Mouse (Mus musculus): ENCODE data around the gene Spred2. TPM values are rescaled to one million over a fixed set of nuclear protein-coding genes. Genes with fewer than 3 reads are reported as not detected.
A peak's percentile ranks its signal among the peaks of the same experiment; 100 is the strongest.

Spred2 gene
- polyA plus RNA-seq, 1 experiment = 0.58 TPM

GRCm38 (mm10) chr11:19922208-19922607, 2.0 kb upstream of the Spred2 start:
- H3K4me3 ChIP-seq (replicated peaks) = no peak overlapping the region
- peaks cover 21% of the 10 kb centered on the region for H3K27me3 ChIP-seq (ENCODE audit: control insufficient read depth)
- no peaks in the 10 kb centered on the region for H3K36me3 ChIP-seq (ENCODE audit: control insufficient read depth)
- H3K4me1 ChIP-seq (ENCODE audit: control insufficient read depth) = peaks cover 53% of the 10 kb centered on the region
- H3K9me3 ChIP-seq (ENCODE audit: control insufficient read depth, low read length) = no peaks in the 10 kb centered on the region
- no peak for TF ChIP-seq GATA1 (IDR thresholded peaks at IDR 0.05; ENCODE audit: low read length)
- no peak for TF ChIP-seq TAL1 (IDR thresholded peaks at IDR 0.05; ENCODE audit: low read length)

GRCm38 (mm10) chr11:19924757-19925148, 578 bp downstream of the Spred2 start:
- Histone ChIP-seq H3K4me1 (ENCODE audit: control insufficient read depth) (peaks cover 64% of the 10 kb centered on the region), H3K9me3 (ENCODE audit: control insufficient read depth, low read length) (no peaks in the 10 kb centered on the region), H3K27me3 (ENCODE audit: control insufficient read depth) (peaks cover 4% of the 10 kb centered on the region), H3K36me3 (ENCODE audit: control insufficient read depth) (no peaks in the 10 kb centered on the region), H3K4me3 (replicated peaks) (peak overlapping the region; percentile 94)
- no peak for TF ChIP-seq GATA1 (IDR thresholded peaks at IDR 0.05; ENCODE audit: low read length)
- no peak for TF ChIP-seq TAL1 (IDR thresholded peaks at IDR 0.05; ENCODE audit: low read length)

- H3K4me1 ChIP-seq (ENCODE audit: control insufficient read depth) = peaks cover 62% of the 10 kb centered on the region
- TF ChIP-seq GATA1 (IDR thresholded peaks at IDR 0.05; ENCODE audit: low read length) = no peak
- no peak for TF ChIP-seq TAL1 (IDR thresholded peaks at IDR 0.05; ENCODE audit: low read length)
- H3K27me3 ChIP-seq (ENCODE audit: control insufficient read depth) = no peaks in the 10 kb centered on the region; the same call in 1 of the 2 replicates
- no peaks in the 10 kb centered on the region for H3K9me3 ChIP-seq (ENCODE audit: control insufficient read depth, low read length)
- H3K36me3 ChIP-seq (ENCODE audit: control insufficient read depth) = no peaks in the 10 kb centered on the region
- peak overlapping the region; percentile 94 for H3K4me3 ChIP-seq (replicated peaks)
These were observed 1.2 kb downstream of the Spred2 start for GRCm38 (mm10) chr11:19925149-19925975.

GRCm38 (mm10) chr11:19925976-19926842, 2.0 kb downstream of the Spred2 start:
- TF ChIP-seq GATA1 (IDR thresholded peaks at IDR 0.05; ENCODE audit: low read length) (no peak), TAL1 (IDR thresholded peaks at IDR 0.05; ENCODE audit: low read length) (no peak)
- no peaks in the 10 kb centered on the region for H3K36me3 ChIP-seq (ENCODE audit: control insufficient read depth)
- no peaks in the 10 kb centered on the region for H3K9me3 ChIP-seq (ENCODE audit: control insufficient read depth, low read length)
- peaks cover 57% of the 10 kb centered on the region for H3K4me1 ChIP-seq (ENCODE audit: control insufficient read depth)
- no peaks in the 10 kb centered on the region for H3K27me3 ChIP-seq (ENCODE audit: control insufficient read depth)
- H3K4me3 ChIP-seq (replicated peaks) = peak overlapping the region; percentile 94

GRCm38 (mm10) chr11:19926843-19927120, 2.6 kb downstream of the Spred2 start:
- Histone ChIP-seq H3K27me3 (ENCODE audit: control insufficient read depth) (no peaks in the 10 kb centered on the region), H3K4me3 (replicated peaks) (no peak overlapping the region), H3K36me3 (ENCODE audit: control insufficient read depth) (no peaks in the 10 kb centered on the region), H3K4me1 (ENCODE audit: control insufficient read depth) (peaks cover 57% of the 10 kb centered on the region), H3K9me3 (ENCODE audit: control insufficient read depth, low read length) (no peaks in the 10 kb centered on the region)
- no peak for TF ChIP-seq GATA1 (IDR thresholded peaks at IDR 0.05; ENCODE audit: low read length)
- no peak for TF ChIP-seq TAL1 (IDR thresholded peaks at IDR 0.05; ENCODE audit: low read length)

- H3K27me3 ChIP-seq (ENCODE audit: control insufficient read depth) = no peaks in the 10 kb centered on the region
- H3K36me3 ChIP-seq (ENCODE audit: control insufficient read depth) = no peaks in the 10 kb centered on the region
- no peaks in the 10 kb centered on the region for H3K9me3 ChIP-seq (ENCODE audit: control insufficient read depth, low read length)
- TF ChIP-seq TAL1 (IDR thresholded peaks at IDR 0.05; ENCODE audit: low read length) (no peak), GATA1 (IDR thresholded peaks at IDR 0.05; ENCODE audit: low read length) (no peak)
- peaks cover 55% of the 10 kb centered on the region for H3K4me1 ChIP-seq (ENCODE audit: control insufficient read depth)
- no peak overlapping the region for H3K4me3 ChIP-seq (replicated peaks)
These were observed 4.5 kb downstream of the Spred2 start for GRCm38 (mm10) chr11:19928633-19929032.

- no peaks in the 10 kb centered on the region for H3K9me3 ChIP-seq (ENCODE audit: control insufficient read depth, low read length)
- no peaks in the 10 kb centered on the region for H3K36me3 ChIP-seq (ENCODE audit: control insufficient read depth)
- H3K4me3 ChIP-seq (replicated peaks) = no peak overlapping the region
- TF ChIP-seq TAL1 (IDR thresholded peaks at IDR 0.05; ENCODE audit: low read length) = no peak
- TF ChIP-seq GATA1 (IDR thresholded peaks at IDR 0.05; ENCODE audit: low read length) = no peak
- no peaks in the 10 kb centered on the region for H3K27me3 ChIP-seq (ENCODE audit: control insufficient read depth)
- peaks cover 49% of the 10 kb centered on the region for H3K4me1 ChIP-seq (ENCODE audit: control insufficient read depth)
These were observed 5.1 kb downstream of the Spred2 start for GRCm38 (mm10) chr11:19929087-19929865.

- Histone ChIP-seq H3K4me3 (replicated peaks) (no peak overlapping the region), H3K27me3 (ENCODE audit: control insufficient read depth) (no peaks in the 10 kb centered on the region), H3K9me3 (ENCODE audit: control insufficient read depth, low read length) (no peaks in the 10 kb centered on the region), H3K4me1 (ENCODE audit: control insufficient read depth) (peaks cover 24% of the 10 kb centered on the region), H3K36me3 (ENCODE audit: control insufficient read depth) (peaks cover 2% of the 10 kb centered on the region; the same call in 1 of the 2 replicates)
- TF ChIP-seq GATA1 (IDR thresholded peaks at IDR 0.05; ENCODE audit: low read length) (no peak), TAL1 (IDR thresholded peaks at IDR 0.05; ENCODE audit: low read length) (no peak)
These were observed 7.5 kb downstream of the Spred2 start for GRCm38 (mm10) chr11:19931569-19932230.
